Mouse (Mus musculus): ENCODE measurements around the gene Gm17521. TPM values are rescaled to one million over a fixed set of nuclear protein-coding genes. Genes with fewer than 3 reads are reported as not detected.

Gene Gm17521
- not detected in 2 replicates for polyA plus RNA-seq (2012; rRNA removed)

GRCm38 (mm10) chrX:123029569-123029968, at the start of gene Gm17521:
Gene Gm17521, minus strand, starts transcription at chrX:123029669.

Other genes with a start within 250 kb of the Gm17521 start
- gene Cldn34c1, start 73.8 kb upstream of the Gm17521 start, polyA plus RNA-seq (2012; rRNA removed) = 7.7 and 18.1 TPM in 2 replicates
- not detected in 2 replicates for gene Srsx, start 192.8 kb upstream of the Gm17521 start, polyA plus RNA-seq (2012; rRNA removed)
- gene Gm17577, start 217.2 kb upstream of the Gm17521 start, polyA plus RNA-seq (2012; rRNA removed) = not detected in 2 replicates

Measured in central nervous system, embryonic 11.5 days (tissue).